Mouse (Mus musculus) erythroid progenitor cell, adult 5-6 weeks (primary cell): Measurements from ENCODE around the gene Il1f10. TPM values are rescaled to one million over a fixed set of nuclear protein-coding genes. Genes with fewer than 3 reads are reported as not detected.

ENCODE experiments used
- ATAC-seq: replicated peaks from 2 replicates; pipeline ENCODE4 v1.8.0; 2016; ENCODE audit warnings: moderate number of reproducible peaks, mild to moderate bottlenecking, moderate TSS enrichment, inconsistent platforms; ENCODE audit not compliant: poor library complexity, low FRiP score, severe bottlenecking
- total RNA-seq, 2 experiments: library from RNA; stranded (forward) in 1 of 2; stranded (reverse) in 1 of 2; fragments of 150-400 nt in 1 of 2; fragments of 186-747, 209-891 nt in 1 of 2; gene quantifications; 2 replicates each; pipeline versions ENCODE4 v1.2.3 to v1.2.4; 2015 to 2017; ENCODE audit warnings: low replicate concordance in 2 of 2

Il1f10 gene
- not detected in 2 replicates for total RNA-seq (2015; ENCODE audit: low replicate concordance)
- not detected in 2 replicates for total RNA-seq (2017; ENCODE audit: low replicate concordance)

- no peak for ATAC-seq
These were observed at the start of gene Il1f10 for GRCm38 (mm10) chr2:24290896-24291295. TSS of gene Il1f10 (plus strand) at chr2:24291196.

- ATAC-seq = no peak
These were observed 23.5 kb upstream of the Il1f10 start for GRCm38 (mm10) chr2:24267503-24267902.

- no peak for ATAC-seq
These were observed 17.4 kb upstream of the Il1f10 start for GRCm38 (mm10) chr2:24273619-24274018.

GRCm38 (mm10) chr2:24275146-24275545 is 15.8 kb upstream of the Il1f10 start:
- no peak for ATAC-seq

GRCm38 (mm10) chr2:24276654-24277053 is 14.3 kb upstream of the Il1f10 start, which contains the start of gene Il1f5:
TSS of gene Il1f5 (plus strand) at chr2:24276954.
- ATAC-seq = no peak

- no peak for ATAC-seq
These were observed 3.6 kb downstream of the Il1f10 start for GRCm38 (mm10) chr2:24294616-24295015.

GRCm38 (mm10) chr2:24296837-24297236 is 5.8 kb downstream of the Il1f10 start:
- peak; percentile 49; the same call in 1 of the 2 replicates for ATAC-seq

GRCm38 (mm10) chr2:24311302-24312001 is 20.5 kb downstream of the Il1f10 start:
- ATAC-seq = no peak

DNA sequence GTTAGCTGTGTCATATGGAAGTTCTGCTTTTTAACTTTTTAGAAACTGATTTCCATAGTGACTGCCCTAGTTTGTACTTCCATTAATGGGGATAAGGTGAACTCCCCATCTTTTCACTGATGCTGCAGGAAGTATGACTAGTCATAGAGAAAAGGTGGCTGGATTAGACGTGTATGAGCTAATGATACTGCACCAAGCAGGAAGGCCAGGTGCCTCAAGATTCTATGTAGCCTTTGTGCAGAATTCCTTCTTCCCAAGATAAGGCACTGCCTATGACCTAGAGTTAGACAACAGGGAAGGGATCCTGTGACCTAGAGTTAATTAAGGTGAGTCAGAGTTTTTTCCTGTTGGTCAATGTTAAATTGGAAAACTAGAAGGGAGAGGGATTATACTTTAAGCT is 25.9 kb downstream of the Il1f10 start:
- ATAC-seq = no peak

GRCm38 (mm10) chr2:24317919-24318598 is 27.1 kb downstream of the Il1f10 start:
- ATAC-seq = no peak

DNA sequence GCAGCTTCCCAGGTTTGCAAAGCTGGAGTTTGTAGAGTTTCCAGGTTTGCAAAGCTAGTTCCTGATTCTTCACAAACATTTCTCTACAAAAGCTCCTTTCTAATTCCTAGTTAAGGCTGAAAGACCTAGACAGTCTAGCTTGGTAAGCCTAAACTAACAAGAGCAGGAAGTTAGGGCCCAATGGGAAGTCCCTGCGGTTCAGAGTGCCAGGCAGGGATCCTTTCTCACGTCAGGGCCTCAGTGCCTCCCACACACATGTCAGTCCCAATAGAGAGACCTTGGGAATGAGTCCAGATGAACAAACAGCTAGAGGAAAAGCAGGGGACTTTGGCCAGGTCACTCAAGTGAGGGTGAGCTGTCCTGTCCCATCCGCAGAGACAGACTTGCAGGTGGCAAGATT is 44.3 kb downstream of the Il1f10 start:
- no peak for ATAC-seq

- no peak for ATAC-seq
These were observed 45.5 kb downstream of the Il1f10 start, which contains the start of gene Il1rn for GRCm38 (mm10) chr2:24336545-24336944. TSS of gene Il1rn (plus strand) at chr2:24336853.

DNA sequence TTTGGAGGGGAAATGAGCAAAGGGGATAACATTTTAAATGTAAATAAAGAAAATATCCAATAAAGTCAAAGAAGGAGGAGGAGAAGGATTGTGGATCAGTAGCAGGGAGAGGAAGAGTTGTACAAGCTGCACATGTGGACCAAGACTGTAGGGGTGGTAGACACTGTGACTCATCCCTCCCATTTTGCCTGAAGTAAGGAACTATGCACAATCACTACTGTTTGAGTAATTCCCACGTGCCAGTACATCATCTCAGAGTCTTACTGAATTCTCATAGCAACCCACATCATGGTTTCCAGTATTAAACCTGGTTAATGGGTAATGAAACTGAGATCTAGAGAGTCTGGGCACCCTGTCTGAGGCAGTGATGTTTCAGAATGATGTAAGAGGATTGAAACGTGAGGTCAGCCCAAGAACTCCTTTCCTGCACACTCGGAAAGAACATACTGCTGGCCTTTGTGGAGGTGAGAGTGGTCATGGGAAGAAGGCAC is 50.4 kb downstream of the Il1f10 start:
- no peak for ATAC-seq

Other genes with a start within 250 kb of the Il1f10 start
- gene Hnmt, start 241.8 kb upstream of the Il1f10 start, total RNA-seq (2015; ENCODE audit: low replicate concordance) = 4.6 and 7.6 TPM in 2 replicates
- 2.1 and 3.3 TPM in 2 replicates for gene Hnmt, start 241.8 kb upstream of the Il1f10 start, total RNA-seq (2017; ENCODE audit: low replicate concordance)
- gene Tbpl2, start 194.6 kb upstream of the Il1f10 start, total RNA-seq (2015; ENCODE audit: low replicate concordance) = not detected in 2 replicates
- gene Tbpl2, start 194.6 kb upstream of the Il1f10 start, total RNA-seq (2017; ENCODE audit: low replicate concordance) = not detected in 2 replicates
- not detected in 2 replicates for gene Il1f8, start 138.0 kb upstream of the Il1f10 start, total RNA-seq (2015; ENCODE audit: low replicate concordance)
- gene Il1f8, start 138.0 kb upstream of the Il1f10 start, total RNA-seq (2017; ENCODE audit: low replicate concordance) = not detected in 2 replicates
- 4.2 and 9.4 TPM in 2 replicates for gene Il1f9, start 104.7 kb upstream of the Il1f10 start, total RNA-seq (2015; ENCODE audit: low replicate concordance)
- gene Il1f9, start 104.7 kb upstream of the Il1f10 start, total RNA-seq (2017; ENCODE audit: low replicate concordance) = 3.0 and 3.1 TPM in 2 replicates
- gene Il1f6, start 75.8 kb upstream of the Il1f10 start, total RNA-seq (2015; ENCODE audit: low replicate concordance) = not detected in 2 replicates
- not detected in 2 replicates for gene Il1f6, start 75.8 kb upstream of the Il1f10 start, total RNA-seq (2017; ENCODE audit: low replicate concordance)
- not detected in 2 replicates for gene Il1f5, start 14.2 kb upstream of the Il1f10 start, total RNA-seq (2015; ENCODE audit: low replicate concordance)
- gene Il1f5, start 14.2 kb upstream of the Il1f10 start, total RNA-seq (2017; ENCODE audit: low replicate concordance) = not detected in 2 replicates
- 2.5 and 8.3 TPM in 2 replicates for gene Il1rn, start 45.7 kb downstream of the Il1f10 start, total RNA-seq (2015; ENCODE audit: low replicate concordance)
- gene Il1rn, start 45.7 kb downstream of the Il1f10 start, total RNA-seq (2017; ENCODE audit: low replicate concordance) = 0.76 and 1.9 TPM in 2 replicates
- gene Psd4, start 76.4 kb downstream of the Il1f10 start, total RNA-seq (2015; ENCODE audit: low replicate concordance) = 4.2 and 5.4 TPM in 2 replicates
- 10.9 and 12.5 TPM in 2 replicates for gene Psd4, start 76.4 kb downstream of the Il1f10 start, total RNA-seq (2017; ENCODE audit: low replicate concordance)
- gene Pax8, start 184.4 kb downstream of the Il1f10 start, total RNA-seq (2015; ENCODE audit: low replicate concordance) = not detected in 2 replicates
- not detected in 2 replicates for gene Pax8, start 184.4 kb downstream of the Il1f10 start, total RNA-seq (2017; ENCODE audit: low replicate concordance)